Mouse (Mus musculus) forebrain, postnatal 0 days (tissue): ENCODE results near the gene Scel. TPM values are rescaled to one million over a fixed set of nuclear protein-coding genes. Genes with fewer than 3 reads are reported as not detected.

Source experiments
- ATAC-seq: fragments of 200-750 bp; cut with Nextera tagmentation; 2 replicates; pipeline ENCODE4 v1.8.0; 2017; ENCODE audit warnings: mild to moderate bottlenecking, moderate library complexity
- DNase-seq: peaks from one replicate; pipeline ENCODE4 v3.0.0-alpha.2; 2015
- H3K27ac ChIP-seq: fragments of 300-500 bp; sonication (generic); 2 replicates; pipeline ENCODE4 v1.5.1; 2014; ENCODE audit warnings: low read depth, mild to moderate bottlenecking, antibody characterized with exemption, low read length, moderate library complexity, mixed read lengths
- H3K27me3 ChIP-seq: fragments of 300-500 bp; sonication (generic); 2 replicates; pipeline ENCODE4 v1.6.1; 2014; ENCODE audit warnings: mild to moderate bottlenecking, low read length, mixed read lengths; ENCODE audit not compliant: insufficient read depth
- H3K36me3 ChIP-seq: fragments of 300-500 bp; sonication (generic); 2 replicates; pipeline ENCODE4 v1.6.1; 2014; ENCODE audit warnings: mild to moderate bottlenecking, moderate library complexity; ENCODE audit not compliant: insufficient read depth
- H3K4me1 ChIP-seq: fragments of 300-500 bp; sonication (generic); 2 replicates; pipeline ENCODE4 v1.6.1; 2014; ENCODE audit warnings: antibody characterized with exemption; ENCODE audit not compliant: insufficient read depth
- H3K4me2 ChIP-seq: fragments of 300-500 bp; sonication (generic); 2 replicates; pipeline ENCODE4 v1.6.1; 2014; ENCODE audit warnings: low read depth, mild to moderate bottlenecking, moderate library complexity
- H3K4me3 ChIP-seq: fragments of 300-500 bp; sonication (generic); 2 replicates; pipeline ENCODE4 v1.5.1; 2014; ENCODE audit warnings: low read depth, low read length, mixed read lengths
- H3K9ac ChIP-seq: fragments of 300-500 bp; sonication (generic); 2 replicates; pipeline ENCODE4 v1.6.1; 2014; ENCODE audit warnings: mild to moderate bottlenecking
- H3K9me3 ChIP-seq: fragments of 300-500 bp; sonication (generic); 2 replicates; pipeline ENCODE4 v1.6.1; 2016; ENCODE audit warnings: low read length
- CTCF ChIP-seq: sonication (generic); IDR thresholded peaks from 2 replicates; pipeline ENCODE4 v1.5.1; 2016; ENCODE audit warnings: antibody characterized with exemption, control low read depth, low read depth
- WGBS: fragments of 180-500 bp; shearing (Covaris S2); extraction: QIAGEN DNeasy Blood & Tissue Kit; methylation state at CpG from one replicate; pipeline ENCODE4 v1.1.7; 2014; 5-methylcytosine and 5-hydroxymethylcytosine counted together
- polyA plus RNA-seq: library from polyadenylated mRNA; unstranded; fragments of >200 nt; fragmentation: Nextera tagmentation; extraction: Ambion mirVana; gene quantifications from 2 replicates; pipeline ENCODE4 v1.2.1, GENCODE M21; 2015
- total RNA-seq: library from RNA; depleted of rRNA; stranded (reverse); fragments of >200 nt; gene quantifications from 2 replicates; pipeline ENCODE4 v1.2.3, GENCODE M21; 2014

The Scel gene
- total and polyA plus RNA-seq, 2 experiments from 2014 or later: 0.29 to 0.30 TPM

DNA sequence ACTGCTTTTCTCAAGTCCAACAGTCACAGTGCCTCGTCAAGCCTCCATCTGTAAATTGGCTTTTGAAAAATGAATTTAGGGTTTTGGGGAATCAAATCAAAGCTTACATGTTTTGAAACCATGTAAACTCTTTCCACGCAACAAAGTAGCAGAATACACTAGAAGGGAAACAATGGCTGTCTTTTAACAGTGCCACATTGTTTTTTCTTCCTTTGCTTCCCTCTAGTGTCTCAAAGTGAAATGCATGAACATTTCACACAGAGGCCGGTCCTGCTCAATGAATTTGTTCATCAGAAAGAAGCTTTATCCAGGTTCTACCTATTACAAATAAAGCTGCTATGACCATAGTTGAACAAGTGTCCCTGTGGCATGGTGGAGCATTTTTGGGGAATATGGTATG, 24.5 kb upstream of the Scel start:
- no peak overlapping the region for H3K4me2 ChIP-seq
- 51% methylated on average over 3 of the region's 3 CpGs for WGBS
- no peak overlapping the region for H3K27ac ChIP-seq
- no peaks in the 10 kb centered on the region for H3K36me3 ChIP-seq
- DNase-seq (peak; percentile 38), ATAC-seq (peak; percentile 85)
- H3K27me3 ChIP-seq: no peaks in the 10 kb centered on the region
- no peak overlapping the region for H3K4me3 ChIP-seq
- H3K4me1 ChIP-seq: no peaks in the 10 kb centered on the region
- peak; percentile 65 for TF ChIP-seq CTCF
- no peak overlapping the region for H3K9ac ChIP-seq
- no peaks in the 10 kb centered on the region for H3K9me3 ChIP-seq

DNA sequence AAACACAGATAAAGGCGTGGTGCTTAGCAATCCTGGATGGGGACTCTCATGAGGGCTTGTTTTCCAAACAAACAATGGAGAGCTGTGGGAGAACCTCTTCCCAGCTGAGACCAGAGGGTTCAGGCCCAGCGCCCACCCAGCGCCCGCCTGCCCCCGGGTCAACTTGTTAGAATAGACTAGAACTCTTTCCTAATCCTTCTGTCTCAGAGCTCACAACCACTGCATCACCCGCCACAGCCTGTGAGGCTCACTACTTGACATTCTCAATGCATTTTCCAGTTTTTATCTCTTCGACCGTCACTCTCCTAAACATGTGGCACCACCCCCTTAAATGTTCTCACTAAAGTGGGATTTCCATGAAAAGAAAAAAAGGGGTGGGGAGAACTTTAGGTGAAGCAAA, 14.9 kb upstream of the Scel start:
- H3K27ac ChIP-seq: no peak overlapping the region
- DNase-seq (no peak), ATAC-seq (no peak)
- no peaks in the 10 kb centered on the region for H3K27me3 ChIP-seq
- TF ChIP-seq CTCF: no peak
- H3K4me1 ChIP-seq: 0 out of 2 replicates have a peak, but pooled peaks cover 3% of the 10 kb centered on the region
- H3K9me3 ChIP-seq: no peaks in the 10 kb centered on the region
- H3K36me3 ChIP-seq: no peaks in the 10 kb centered on the region
- WGBS: 49% methylated on average over 8 of the region's 8 CpGs
- no peak overlapping the region for H3K9ac ChIP-seq
- no peak overlapping the region for H3K4me3 ChIP-seq
- H3K4me2 ChIP-seq: no peak overlapping the region

GRCm38 (mm10) chr14:103498613-103499012, 14.5 kb upstream of the Scel start:
- H3K4me2 ChIP-seq: no peak overlapping the region
- ATAC-seq (0 out of 2 replicates have a peak, but pooled peaks have one; percentile 5), DNase-seq (no peak)
- TF ChIP-seq CTCF: no peak
- 0 out of 2 replicates have a peak, but pooled peaks cover 3% of the 10 kb centered on the region for H3K4me1 ChIP-seq
- no peaks in the 10 kb centered on the region for H3K9me3 ChIP-seq
- 54% methylated on average over 5 of the region's 5 CpGs for WGBS
- H3K27ac ChIP-seq: no peak overlapping the region
- no peaks in the 10 kb centered on the region for H3K27me3 ChIP-seq
- no peaks in the 10 kb centered on the region for H3K36me3 ChIP-seq
- no peak overlapping the region for H3K9ac ChIP-seq
- no peak overlapping the region for H3K4me3 ChIP-seq

- no peaks in the 10 kb centered on the region for H3K9me3 ChIP-seq
- no peak for TF ChIP-seq CTCF
- no peak for DNase-seq
- no peaks in the 10 kb centered on the region for H3K36me3 ChIP-seq
- H3K4me3 ChIP-seq: no peak overlapping the region
- peak; percentile 51; the same call in 1 of the 2 replicates for ATAC-seq
- no peak overlapping the region for H3K9ac ChIP-seq
- H3K4me1 ChIP-seq: 0 out of 2 replicates have a peak, but pooled peaks cover 3% of the 10 kb centered on the region
- no peaks in the 10 kb centered on the region for H3K27me3 ChIP-seq
- 19% methylated on average over 1 of the region's 1 CpGs for WGBS
- no peak overlapping the region for H3K27ac ChIP-seq
- H3K4me2 ChIP-seq: no peak overlapping the region
These were observed 14.1 kb upstream of the Scel start for GRCm38 (mm10) chr14:103499060-103499459.

- ATAC-seq: no peak
- H3K9ac ChIP-seq: no peak overlapping the region
- H3K4me2 ChIP-seq: no peak overlapping the region
- H3K36me3 ChIP-seq: no peaks in the 10 kb centered on the region
- H3K4me1 ChIP-seq: 0 out of 2 replicates have a peak, but pooled peaks cover 3% of the 10 kb centered on the region
- H3K27me3 ChIP-seq: no peaks in the 10 kb centered on the region
- H3K27ac ChIP-seq: no peak overlapping the region
- no peak for DNase-seq
- WGBS: 37% methylated on average over 7 of the region's 7 CpGs
- no peak for TF ChIP-seq CTCF
- no peaks in the 10 kb centered on the region for H3K9me3 ChIP-seq
- H3K4me3 ChIP-seq: no peak overlapping the region
These were observed 12.8 kb upstream of the Scel start for GRCm38 (mm10) chr14:103500309-103500708.

GRCm38 (mm10) chr14:103500941-103501340, 12.2 kb upstream of the Scel start:
- H3K4me2 ChIP-seq: no peak overlapping the region
- H3K9ac ChIP-seq: no peak overlapping the region
- TF ChIP-seq CTCF: no peak
- no peak for ATAC-seq
- H3K27me3 ChIP-seq: no peaks in the 10 kb centered on the region
- H3K4me1 ChIP-seq: 0 out of 2 replicates have a peak, but pooled peaks cover 3% of the 10 kb centered on the region
- no peak for DNase-seq
- WGBS: 18% methylated on average over 4 of the region's 4 CpGs
- H3K27ac ChIP-seq: no peak overlapping the region
- H3K4me3 ChIP-seq: no peak overlapping the region
- no peaks in the 10 kb centered on the region for H3K9me3 ChIP-seq
- no peaks in the 10 kb centered on the region for H3K36me3 ChIP-seq

GRCm38 (mm10) chr14:103504514-103504913, 8.6 kb upstream of the Scel start:
- Histone ChIP-seq H3K4me2 (no peak overlapping the region), H3K9me3 (no peaks in the 10 kb centered on the region), H3K27me3 (no peaks in the 10 kb centered on the region), H3K27ac (no peak overlapping the region), H3K4me1 (no peaks in the 10 kb centered on the region), H3K4me3 (no peak overlapping the region), H3K9ac (no peak overlapping the region), H3K36me3 (no peaks in the 10 kb centered on the region)
- DNase-seq: no peak
- no peak for ATAC-seq
- no peak for TF ChIP-seq CTCF
- 78% methylated on average over 7 of the region's 7 CpGs for WGBS
